Mouse (Mus musculus) CH12.LX (cell line): ENCODE data around the gene Angel1.

Experiments
- BHLHE40 ChIP-seq: IDR thresholded peaks from 2 replicates; pipeline ENCODE4 v1.6.1; 2011; ENCODE audit warnings: mild to moderate bottlenecking, low read depth, low read length, improper control_type of control experiment
- CTCF ChIP-seq, 2 experiments: IDR thresholded peaks in 1 of 2; conservative IDR thresholded peaks in 1 of 2; 2 replicates each; pipeline ENCODE4 v1.5.1; 2011 to 2012; ENCODE audit warnings: low read depth in 2 of 2, low read length in 2 of 2, improper control_type of control experiment in 1 of 2, inconsistent platforms in 1 of 2, mild to moderate bottlenecking in 1 of 2, moderate library complexity in 1 of 2
- E2F4 ChIP-seq: IDR thresholded peaks from 2 replicates; pipeline ENCODE4 v1.6.1; 2011; ENCODE audit warnings: low read depth, low read length, improper control_type of control experiment; ENCODE audit not compliant: insufficient replicate concordance
- EP300 ChIP-seq: IDR thresholded peaks from 2 replicates; pipeline ENCODE4 v1.6.1; 2011; ENCODE audit warnings: low read length, improper control_type of control experiment
- HCFC1 ChIP-seq: IDR thresholded peaks from 2 replicates; pipeline ENCODE4 v1.6.1; 2012; ENCODE audit warnings: low read depth, mild to moderate bottlenecking, inconsistent platforms, low read length, improper control_type of control experiment
- KAT2A ChIP-seq: IDR thresholded peaks from 2 replicates; pipeline ENCODE4 v1.6.1; 2012; ENCODE audit warnings: low read length, improper control_type of control experiment, inconsistent platforms; ENCODE audit not compliant: insufficient replicate concordance
- MAFK ChIP-seq: IDR thresholded peaks from 2 replicates; pipeline ENCODE4 v1.6.1; 2011; ENCODE audit warnings: low read length, improper control_type of control experiment; ENCODE audit not compliant: insufficient replicate concordance
- MYC ChIP-seq: IDR thresholded peaks from 2 replicates; pipeline ENCODE4 v1.6.1; 2011; ENCODE audit warnings: low read depth, mild to moderate bottlenecking, improper control_type of control experiment, low read length
- POLR2A ChIP-seq: IDR thresholded peaks from 2 replicates; pipeline ENCODE4 v1.6.1; 2011; ENCODE audit warnings: low read depth, mild to moderate bottlenecking, improper control_type of control experiment, low read length
- SIN3A ChIP-seq: IDR thresholded peaks from 2 replicates; pipeline ENCODE4 v1.6.1; 2012; ENCODE audit warnings: low read length, improper control_type of control experiment, inconsistent platforms
- TBP ChIP-seq: conservative IDR thresholded peaks from 2 replicates; pipeline ENCODE4 v1.6.1; 2011; ENCODE audit warnings: low read depth, low read length, improper control_type of control experiment
- USF1 ChIP-seq: IDR thresholded peaks from 2 replicates; pipeline ENCODE4 v1.6.1; 2014; ENCODE audit warnings: low read depth, mild to moderate bottlenecking, inconsistent platforms, low read length, improper control_type of control experiment
- ZC3H11A ChIP-seq: IDR thresholded peaks from 2 replicates; pipeline ENCODE4 v1.6.1; 2012; ENCODE audit warnings: low read depth, mild to moderate bottlenecking, inconsistent platforms, low read length, improper control_type of control experiment
- ZNF384 ChIP-seq: IDR thresholded peaks from 2 replicates; pipeline ENCODE4 v1.6.1; 2012; ENCODE audit warnings: low read depth, low read length, improper control_type of control experiment, inconsistent platforms

GRCm38 (mm10) chr12:86771823-86772427 lies 45.7 kb upstream of the Angel1 start:
- TF ChIP-seq ZNF384: no peak
- TF ChIP-seq MAFK: no peak
- TF ChIP-seq TBP: no peak
- no peak for TF ChIP-seq POLR2A
- TF ChIP-seq HCFC1: 0 out of 2 replicates have a peak, but pooled peaks have one; percentile 22
- peak; percentile 64 to 99 for TF ChIP-seq CTCF (conservative IDR thresholded peaks at IDR 0.05 in 1 of 2, IDR thresholded peaks at IDR 0.05 in 1 of 2; ENCODE audit: low read depth in 2 of 2, low read length in 2 of 2)
- peak; percentile 97 for TF ChIP-seq ZC3H11A
- no peak for TF ChIP-seq EP300
- TF ChIP-seq BHLHE40: no peak; the same call in 1 of the 2 replicates
- TF ChIP-seq MYC: peak; percentile 57; the same call in 1 of the 2 replicates
- TF ChIP-seq E2F4: no peak
- no peak for TF ChIP-seq KAT2A
- TF ChIP-seq SIN3A: peak; percentile 35; the same call in 1 of the 2 replicates
- no peak for TF ChIP-seq USF1
